Mouse (Mus musculus) thymus, postnatal 4 days (tissue): Measurements from ENCODE around the gene Dnajb12.

Experiments
- DNase-seq: peaks from one replicate; pipeline ENCODE4 v3.0.0; 2021

Gene Dnajb12

DNA sequence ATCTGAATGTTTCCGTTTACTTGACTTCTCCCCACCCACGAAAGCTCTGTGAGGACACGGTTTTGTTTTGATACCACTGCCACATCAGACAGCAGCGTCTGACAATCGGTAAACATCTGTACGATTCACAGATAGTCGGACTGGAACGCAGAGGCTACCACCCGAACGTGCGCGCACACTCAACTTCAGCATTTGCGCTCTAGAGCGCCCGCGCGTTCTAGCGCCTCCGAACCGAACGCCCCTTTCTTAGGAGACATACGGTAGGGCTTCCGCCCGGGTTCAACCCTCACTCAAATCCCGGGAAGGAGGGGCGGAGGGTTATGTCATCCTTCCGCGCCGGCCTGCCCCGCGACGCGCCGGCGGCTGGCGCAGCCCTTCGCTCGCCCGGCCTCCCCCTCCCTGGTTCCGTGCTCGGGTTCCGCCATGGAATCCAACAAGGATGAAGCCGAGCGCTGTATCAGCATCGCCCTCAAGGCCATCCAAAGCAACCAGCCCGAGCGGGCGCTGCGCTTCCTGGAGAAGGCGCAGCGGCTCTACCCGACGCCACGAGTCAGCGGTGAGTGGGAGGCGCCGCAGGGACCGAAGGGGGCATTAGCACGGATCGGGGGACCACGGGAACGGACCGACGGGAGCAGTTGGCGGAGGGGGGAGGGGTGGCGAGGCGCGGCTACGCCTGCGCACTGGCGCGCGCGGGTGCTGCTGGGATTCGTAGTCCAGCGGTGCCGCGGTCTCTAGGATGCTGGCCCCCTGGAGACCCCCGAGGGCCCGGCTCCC lies at the start of gene Dnajb12:
Gene Dnajb12 (plus strand): TSS at position 302 of the 774 bp plus-strand sequence.
- peak; percentile 94 for DNase-seq

GRCm38 (mm10) chr10:59829886-59830285 lies 49.5 kb upstream of the Dnajb12 start:
- DNase-seq, result no peak

GRCm38 (mm10) chr10:59831950-59832349 lies 47.4 kb upstream of the Dnajb12 start:
- no peak for DNase-seq

DNA sequence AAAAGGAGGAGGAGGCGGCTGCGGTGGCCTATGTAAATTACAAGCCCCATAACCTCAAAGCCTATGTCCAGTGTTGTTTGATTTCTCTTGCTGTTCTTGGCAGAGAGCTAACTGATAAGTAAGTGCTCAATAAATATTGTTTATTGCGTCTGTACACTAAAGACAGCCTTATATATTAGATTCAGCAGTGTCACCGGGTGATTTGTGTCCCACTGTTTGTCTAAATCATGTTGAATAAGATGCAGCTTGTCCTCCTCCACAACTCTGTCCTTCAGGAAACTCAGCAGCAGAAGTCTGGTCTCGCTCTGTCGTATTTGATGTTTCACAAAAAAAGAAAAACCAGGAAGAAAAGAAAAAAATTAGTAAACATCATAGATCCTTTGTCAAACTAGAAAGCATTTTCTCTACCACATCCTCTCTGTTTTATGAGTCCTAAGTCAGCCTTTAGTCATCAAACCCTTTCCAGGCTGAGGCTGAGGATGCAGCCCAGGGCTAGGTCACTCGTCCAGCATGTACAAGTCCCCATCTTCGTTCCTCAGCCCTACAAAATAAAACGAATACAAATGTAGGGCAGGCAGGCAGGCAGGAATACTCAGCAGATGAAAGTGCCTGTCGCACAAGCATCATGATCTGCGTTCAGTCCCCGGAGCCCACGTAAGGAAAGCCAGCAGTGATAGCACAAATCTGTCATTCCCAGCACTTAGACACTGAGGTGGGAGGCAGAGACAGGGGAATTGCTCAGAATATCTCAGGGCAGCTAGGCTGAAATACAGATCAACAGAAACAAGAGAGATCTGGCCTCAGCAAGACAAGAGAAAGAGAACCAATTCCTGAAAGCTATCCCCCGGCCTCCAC lies 43.8 kb upstream of the Dnajb12 start:
- DNase-seq, result no peak

DNA sequence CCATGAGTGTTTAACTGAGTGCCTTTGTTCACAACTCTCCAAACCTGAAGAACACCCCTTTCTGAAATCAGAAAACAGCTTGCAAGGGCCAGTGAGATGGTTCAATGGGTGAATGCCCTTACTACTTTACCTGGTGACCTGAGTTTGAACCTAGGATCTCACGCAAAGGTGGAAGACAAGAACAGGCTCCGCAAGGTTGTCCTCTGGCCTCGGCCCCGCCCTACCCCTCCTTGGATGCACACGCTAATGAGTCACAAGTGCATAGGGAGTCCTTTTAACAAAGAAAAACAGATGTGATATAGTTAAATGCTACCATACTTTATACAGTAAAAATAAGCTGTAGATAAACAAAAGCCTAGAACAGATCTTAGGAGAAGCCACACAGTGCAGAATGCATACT lies 41.9 kb upstream of the Dnajb12 start:
- no peak for DNase-seq

DNA sequence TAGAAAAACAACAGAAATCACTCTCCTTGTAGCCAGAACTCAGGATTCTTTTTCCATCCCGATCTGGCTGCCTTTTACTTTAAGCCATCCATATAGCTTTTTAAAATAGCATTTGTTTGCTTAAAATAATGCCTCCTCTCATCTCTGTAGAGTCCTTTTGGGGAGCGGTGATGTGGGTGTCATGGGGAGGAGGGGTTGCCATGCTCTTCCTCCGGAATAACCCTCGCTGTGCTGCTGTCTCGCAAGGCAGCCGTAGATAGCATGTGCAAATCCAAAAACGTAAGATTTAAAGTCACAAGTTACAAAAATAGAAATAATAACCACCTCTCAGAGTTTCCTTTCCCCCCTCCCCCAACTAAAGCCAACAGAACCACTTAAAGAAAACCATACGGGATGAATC lies 37.9 kb upstream of the Dnajb12 start:
- no peak for DNase-seq

- no peak for DNase-seq
Measured at GRCm38 (mm10) chr10:59843125-59843524, 36.2 kb upstream of the Dnajb12 start.

DNA sequence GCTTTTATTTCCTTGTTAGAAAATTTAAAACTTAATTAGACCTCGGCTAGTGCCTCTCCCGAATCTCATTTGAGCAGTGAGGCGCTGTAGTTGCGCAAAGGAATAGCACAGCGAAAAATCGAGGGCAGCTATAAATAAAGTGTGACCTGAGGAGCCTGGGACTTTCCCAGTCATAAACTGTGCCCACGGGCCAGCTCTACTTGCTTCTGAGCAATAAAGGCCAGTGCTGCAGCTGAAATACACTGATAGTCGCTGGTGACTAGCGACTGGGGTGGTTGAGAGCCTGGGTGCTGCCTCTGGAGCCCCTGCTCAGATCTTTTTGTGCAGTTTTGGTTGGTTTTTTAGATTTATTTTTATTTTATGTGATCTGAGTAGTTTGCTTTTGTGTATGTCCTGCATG lies 34.7 kb upstream of the Dnajb12 start:
- no peak for DNase-seq

- DNase-seq, result no peak
Measured at GRCm38 (mm10) chr10:59846416-59846815, 32.9 kb upstream of the Dnajb12 start.

GRCm38 (mm10) chr10:59848079-59848877 lies 31.1 kb upstream of the Dnajb12 start:
- no peak for DNase-seq

GRCm38 (mm10) chr10:59848953-59849352 lies 30.4 kb upstream of the Dnajb12 start:
- DNase-seq, result no peak

DNA sequence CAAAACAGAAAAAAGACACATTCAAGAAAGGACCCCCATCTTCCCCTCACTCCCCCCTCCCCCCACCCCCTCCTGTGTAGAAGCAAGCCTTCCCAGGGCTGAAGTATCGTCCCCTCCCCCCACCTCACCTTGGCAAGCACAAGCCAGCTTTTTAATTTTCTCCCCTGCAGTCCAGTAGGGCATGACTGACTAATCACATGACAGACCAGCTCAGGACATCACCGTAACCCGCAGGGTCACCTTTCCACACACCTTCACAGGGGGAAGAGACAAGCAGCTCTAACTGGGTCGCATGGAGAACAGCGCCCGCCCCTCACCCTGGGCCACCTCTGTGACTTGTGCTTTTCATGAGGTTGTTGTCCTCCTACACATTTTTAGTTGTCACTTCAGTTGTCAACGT lies 30.0 kb upstream of the Dnajb12 start:
- DNase-seq, result no peak

GRCm38 (mm10) chr10:59857157-59857556 lies 22.2 kb upstream of the Dnajb12 start:
- DNase-seq, result no peak

GRCm38 (mm10) chr10:59860684-59861083 lies 18.7 kb upstream of the Dnajb12 start:
- DNase-seq, result no peak

- DNase-seq, result no peak
Measured at GRCm38 (mm10) chr10:59861201-59861600, 18.2 kb upstream of the Dnajb12 start.

GRCm38 (mm10) chr10:59862816-59863440 lies 16.4 kb upstream of the Dnajb12 start:
- no peak for DNase-seq

DNA sequence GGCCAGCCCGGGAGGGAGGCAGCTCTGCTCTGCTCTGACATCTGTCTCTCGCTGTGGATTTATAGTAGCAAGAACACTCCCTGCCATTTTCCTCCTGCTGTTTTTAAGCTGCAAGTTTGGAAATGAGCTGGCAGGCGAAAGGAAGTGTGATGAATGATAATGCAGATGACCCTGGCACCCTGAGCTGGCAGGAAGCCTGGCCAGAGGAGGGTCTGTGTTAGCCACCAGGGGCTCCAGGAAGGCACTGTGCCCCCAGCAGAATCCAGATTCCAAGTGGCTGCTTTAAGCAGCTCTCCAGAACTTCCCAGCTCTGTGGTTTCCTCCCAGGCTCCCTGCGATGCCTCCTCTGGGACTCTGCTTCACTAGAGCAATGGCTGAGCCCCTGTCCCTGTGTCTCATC lies 15.7 kb upstream of the Dnajb12 start:
- DNase-seq, result no peak

GRCm38 (mm10) chr10:59864232-59864875 lies 15.0 kb upstream of the Dnajb12 start:
- DNase-seq, result peak; percentile 53

- DNase-seq, result peak; percentile 96
Measured at GRCm38 (mm10) chr10:59864884-59865726, 14.3 kb upstream of the Dnajb12 start.

DNA sequence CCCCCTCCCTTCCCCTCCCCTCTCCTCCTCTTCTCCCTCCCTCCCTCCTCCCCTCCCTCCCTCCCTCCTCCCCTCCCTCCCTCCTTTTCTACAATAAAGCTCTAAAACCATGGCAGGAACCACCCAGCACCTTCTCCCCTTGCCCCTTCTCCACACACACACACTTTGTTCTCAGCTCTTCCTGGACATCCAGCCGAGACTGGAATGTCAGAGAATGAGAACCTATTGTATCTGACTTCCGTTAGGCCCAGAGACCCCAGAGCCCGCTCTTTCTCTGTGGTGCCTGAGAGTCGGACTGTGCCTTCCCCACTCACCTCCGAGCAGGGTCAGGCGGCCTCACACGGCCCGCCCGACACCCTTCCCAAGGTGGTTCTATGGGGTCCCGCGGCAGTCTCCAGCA lies 11.1 kb upstream of the Dnajb12 start:
- no peak for DNase-seq

GRCm38 (mm10) chr10:59870038-59870437 lies 9.3 kb upstream of the Dnajb12 start:
- DNase-seq, result no peak
